Mouse (Mus musculus) heart, postnatal 0 days (tissue): ENCODE data around the gene Srrt. TPM values are rescaled to one million over a fixed set of nuclear protein-coding genes. Genes with fewer than 3 reads are reported as not detected.
A peak's percentile ranks its signal among the peaks of the same experiment; 100 is the strongest.

Experiments used
- ATAC-seq: fragments of 200-750 bp; cut with Nextera tagmentation; 2 replicates; pipeline ENCODE4 v1.8.0; 2017; ENCODE audit warnings: low read depth, moderate number of reproducible peaks, moderate library complexity; ENCODE audit not compliant: insufficient read depth
- DNase-seq: peaks from one replicate; pipeline ENCODE4 v3.0.0-alpha.2; 2016; ENCODE audit warnings: low spot score
- H3K27ac ChIP-seq: fragments of 300-500 bp; sonication (generic); 2 replicates; pipeline ENCODE4 v1.5.1; 2014; ENCODE audit warnings: low read depth, mild to moderate bottlenecking
- H3K27me3 ChIP-seq: fragments of 300-500 bp; sonication (generic); 2 replicates; pipeline ENCODE4 v1.6.1; 2014; ENCODE audit warnings: low read length, mixed read lengths; ENCODE audit not compliant: control insufficient read depth, insufficient read depth
- H3K36me3 ChIP-seq: fragments of 300-500 bp; sonication (generic); replicated peaks from 2 replicates; pipeline ENCODE4 v1.6.1; 2014; ENCODE audit warnings: low read length, mixed read lengths; ENCODE audit not compliant: control insufficient read depth, insufficient read depth
- H3K4me1 ChIP-seq: fragments of 300-500 bp; sonication (generic); 2 replicates; pipeline ENCODE4 v1.6.1; 2014; ENCODE audit warnings: antibody characterized with exemption; ENCODE audit not compliant: control insufficient read depth, insufficient read depth
- H3K4me2 ChIP-seq: fragments of 300-500 bp; sonication (generic); 2 replicates; pipeline ENCODE4 v1.6.1; 2014; ENCODE audit warnings: low read depth, mild to moderate bottlenecking, low read length, moderate library complexity
- H3K4me3 ChIP-seq: fragments of 300-500 bp; sonication (generic); 2 replicates; pipeline ENCODE4 v1.5.1; 2014; ENCODE audit warnings: low read depth, low read length
- H3K9ac ChIP-seq: fragments of 300-500 bp; sonication (generic); replicated peaks from 2 replicates; pipeline ENCODE4 v1.6.1; 2014; ENCODE audit warnings: low read depth, low read length, mixed read lengths
- H3K9me3 ChIP-seq: fragments of 300-500 bp; sonication (generic); replicated peaks from 2 replicates; pipeline ENCODE4 v1.6.1; 2016; ENCODE audit warnings: low read length; ENCODE audit not compliant: control insufficient read depth
- CTCF ChIP-seq: IDR thresholded peaks from 2 replicates; pipeline ENCODE4 v1.5.1; 2016; ENCODE audit warnings: antibody characterized with exemption, control low read depth, low read depth
- EP300 ChIP-seq: IDR thresholded peaks from 2 replicates; pipeline ENCODE4 v1.6.1; 2016; ENCODE audit warnings: antibody characterized with exemption, low read depth
- WGBS: fragments of 180-500 bp; shearing (Covaris S2); extraction: QIAGEN DNeasy Blood & Tissue Kit; methylation state at CpG from one replicate; pipeline ENCODE4 v1.1.7; 2014; 5-methylcytosine and 5-hydroxymethylcytosine counted together
- polyA plus RNA-seq: library from polyadenylated mRNA; unstranded; fragments of >200 nt; fragmentation: Nextera tagmentation; extraction: Ambion mirVana; gene quantifications from 2 replicates; pipeline ENCODE4 v1.2.1, GENCODE M21; 2015
- total RNA-seq: library from RNA; depleted of rRNA; stranded (reverse); fragments of >200 nt; gene quantifications from 2 replicates; pipeline ENCODE4 v1.2.3, GENCODE M21; 2014; ENCODE audit warnings: low replicate concordance

The Srrt gene
- total and polyA plus RNA-seq, 2 experiments from 2014 or later = 34.9 to 139 TPM

DNA sequence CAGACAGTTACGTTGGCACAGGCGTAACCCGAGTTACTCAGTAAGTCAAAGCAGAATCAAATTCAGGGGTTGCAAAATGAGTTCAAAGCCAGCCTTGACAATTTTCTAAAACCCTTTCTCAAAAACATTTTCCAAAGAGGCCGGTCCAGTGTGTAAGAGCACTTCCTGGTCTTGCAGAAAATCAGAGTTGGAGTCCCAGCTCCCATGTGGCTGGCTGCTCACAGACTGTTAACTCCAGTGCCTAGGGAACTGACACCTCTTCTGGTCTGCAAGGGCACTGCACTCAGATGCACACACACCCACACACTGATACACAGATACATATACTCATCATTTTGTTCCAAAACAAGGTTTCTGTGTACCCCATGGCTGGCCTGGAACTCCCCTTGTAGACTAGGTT is 882 bp upstream of the Srrt start:
- H3K4me2 ChIP-seq = peak overlapping the region; percentile 72
- no peak for ATAC-seq
- no peaks in the 10 kb centered on the region for H3K9me3 ChIP-seq
- peak overlapping the region; percentile 96 for H3K27ac ChIP-seq
- H3K36me3 ChIP-seq = peaks cover 48% of the 10 kb centered on the region
- 97% methylated on average over 4 of the region's 4 CpGs for WGBS
- no peak for DNase-seq
- no peak overlapping the region for H3K9ac ChIP-seq
- H3K27me3 ChIP-seq = no peaks in the 10 kb centered on the region
- TF ChIP-seq CTCF (no peak), EP300 (no peak)
- H3K4me3 ChIP-seq = peak overlapping the region; percentile 86
- H3K4me1 ChIP-seq = peaks cover 34% of the 10 kb centered on the region

DNA sequence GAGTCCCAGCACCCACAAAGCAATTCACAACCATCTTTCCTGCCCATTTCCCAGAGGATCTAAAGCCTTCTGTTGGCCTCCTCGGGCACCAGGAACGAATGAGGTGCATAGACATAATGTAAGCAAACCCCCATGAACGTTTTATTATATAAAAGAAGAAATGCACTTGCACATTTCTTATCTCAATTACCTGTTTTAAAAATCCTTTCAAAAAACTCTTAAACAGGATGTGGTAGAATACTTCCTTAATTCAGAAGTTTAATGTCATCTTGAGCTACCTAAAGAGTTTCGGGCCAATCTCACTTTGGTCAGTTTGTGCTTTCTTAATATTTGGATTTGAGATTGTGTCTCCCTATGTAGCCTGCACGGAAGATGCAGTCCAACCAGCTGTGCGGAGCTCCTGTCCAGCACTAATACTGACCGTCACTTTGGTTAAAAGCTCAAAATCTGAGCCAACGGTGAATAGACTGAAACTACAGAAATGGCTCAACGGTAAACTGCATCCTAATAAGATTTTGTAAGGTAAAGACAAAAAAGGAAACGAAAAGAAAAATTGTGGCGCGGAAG is 952 bp downstream of the Srrt start:
- no peak for ATAC-seq
- H3K9ac ChIP-seq = peak overlapping the region; percentile 92
- WGBS = 12% methylated on average over 12 of the region's 12 CpGs
- no peak for DNase-seq
- peak overlapping the region; percentile 96 for H3K27ac ChIP-seq
- peak overlapping the region; percentile 72 for H3K4me2 ChIP-seq
- H3K9me3 ChIP-seq = no peaks in the 10 kb centered on the region
- H3K4me1 ChIP-seq = peaks cover 24% of the 10 kb centered on the region
- H3K27me3 ChIP-seq = no peaks in the 10 kb centered on the region
- TF ChIP-seq CTCF = no peak
- TF ChIP-seq EP300 = no peak
- H3K4me3 ChIP-seq = peak overlapping the region; percentile 86
- H3K36me3 ChIP-seq = peaks cover 67% of the 10 kb centered on the region

- 67% methylated on average over 3 of the region's 3 CpGs for WGBS
- H3K36me3 ChIP-seq = peaks cover 72% of the 10 kb centered on the region
- no peak for TF ChIP-seq CTCF
- TF ChIP-seq EP300 = no peak
Measured at GRCm38 (mm10) chr5:137305822-137306221, 1.7 kb downstream of the Srrt start.

GRCm38 (mm10) chr5:137304816-137305215 is 2.7 kb downstream of the Srrt start:
- WGBS = 60% methylated on average over 4 of the region's 4 CpGs
- ATAC-seq (no peak), DNase-seq (no peak)
- Histone ChIP-seq H3K9me3 (no peaks in the 10 kb centered on the region), H3K27me3 (no peaks in the 10 kb centered on the region), H3K9ac (no peak overlapping the region), H3K4me3 (no peak overlapping the region), H3K36me3 (peaks cover 72% of the 10 kb centered on the region), H3K4me1 (peaks cover 24% of the 10 kb centered on the region), H3K4me2 (no peak overlapping the region), H3K27ac (no peak overlapping the region)
- TF ChIP-seq CTCF (no peak), EP300 (no peak)

More at GRCm38 (mm10) chr5:137305822-137306221, 1.7 kb downstream of the Srrt start:
- Histone ChIP-seq H3K9me3 (no peaks in the 10 kb centered on the region), H3K4me1 (peaks cover 24% of the 10 kb centered on the region), H3K27ac (no peak overlapping the region), H3K4me3 (peak overlapping the region; percentile 86), H3K9ac (peak overlapping the region; percentile 22), H3K4me2 (peak overlapping the region; percentile 72), H3K27me3 (no peaks in the 10 kb centered on the region)
- ATAC-seq (no peak), DNase-seq (no peak)

DNA sequence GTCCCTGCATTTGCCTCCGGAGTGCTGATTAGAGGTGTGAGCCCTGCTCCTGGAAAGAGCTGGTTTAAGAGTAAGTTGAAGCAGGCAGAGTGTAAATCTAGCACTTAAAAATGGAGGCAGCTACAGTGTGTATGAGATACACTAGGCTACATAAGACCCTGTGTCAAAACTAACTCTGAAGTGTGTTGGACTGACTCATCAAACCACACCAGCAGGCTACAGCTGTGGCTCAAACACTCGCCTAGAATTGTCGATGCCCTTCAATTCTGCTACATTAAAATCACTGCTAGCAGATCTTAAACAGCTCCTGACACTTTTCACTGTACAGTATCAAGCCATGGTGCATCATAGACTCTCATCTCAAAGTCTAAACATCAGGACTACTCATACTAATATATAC is 3.3 kb downstream of the Srrt start:
- peaks cover 72% of the 10 kb centered on the region for H3K36me3 ChIP-seq
- peaks cover 24% of the 10 kb centered on the region for H3K4me1 ChIP-seq
- H3K9me3 ChIP-seq = no peaks in the 10 kb centered on the region
- H3K27ac ChIP-seq = no peak overlapping the region
- H3K9ac ChIP-seq = peak overlapping the region; percentile 12; the same call in 1 of the 2 replicates
- no peak for ATAC-seq
- no peak for DNase-seq
- WGBS = 61% methylated on average over 3 of the region's 3 CpGs
- no peak overlapping the region for H3K4me3 ChIP-seq
- TF ChIP-seq CTCF (no peak), EP300 (no peak)
- H3K27me3 ChIP-seq = no peaks in the 10 kb centered on the region
- H3K4me2 ChIP-seq = no peak overlapping the region

DNA sequence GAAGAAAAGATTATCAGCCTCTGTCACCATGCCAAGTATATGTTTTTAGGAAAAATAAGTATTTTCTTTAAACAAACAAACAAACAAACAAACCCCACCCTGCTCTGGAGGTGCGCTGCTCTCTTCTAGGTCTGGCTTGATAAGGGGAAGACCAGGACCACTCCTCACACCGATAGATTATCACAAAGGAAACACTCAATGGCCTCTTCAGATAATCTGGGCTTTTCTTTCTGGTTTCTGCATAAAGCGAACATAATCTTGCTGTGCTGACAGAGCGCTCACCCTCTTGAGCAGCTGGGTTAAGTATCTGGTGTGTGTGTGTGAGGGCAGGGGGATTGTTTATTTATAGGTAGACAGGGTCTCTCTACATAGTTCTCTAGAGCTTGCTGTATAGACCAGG is 3.9 kb downstream of the Srrt start:
- Histone ChIP-seq H3K4me2 (no peak overlapping the region), H3K4me1 (peaks cover 24% of the 10 kb centered on the region), H3K27me3 (no peaks in the 10 kb centered on the region), H3K4me3 (no peak overlapping the region), H3K9me3 (no peaks in the 10 kb centered on the region), H3K27ac (no peak overlapping the region), H3K36me3 (peaks cover 72% of the 10 kb centered on the region), H3K9ac (peak overlapping the region; percentile 12; the same call in 1 of the 2 replicates)
- 39% methylated on average over 4 of the region's 4 CpGs for WGBS
- DNase-seq (no peak), ATAC-seq (no peak)
- TF ChIP-seq EP300 (no peak), CTCF (no peak)
